Mouse (Mus musculus) ovary, postnatal 14 days (tissue): ENCODE results near the gene Dpyd.

Source experiments
- DNase-seq: peaks from one replicate; pipeline ENCODE4 v3.0.0; 2022; ENCODE audit warnings: low spot score

Dpyd gene

DNA sequence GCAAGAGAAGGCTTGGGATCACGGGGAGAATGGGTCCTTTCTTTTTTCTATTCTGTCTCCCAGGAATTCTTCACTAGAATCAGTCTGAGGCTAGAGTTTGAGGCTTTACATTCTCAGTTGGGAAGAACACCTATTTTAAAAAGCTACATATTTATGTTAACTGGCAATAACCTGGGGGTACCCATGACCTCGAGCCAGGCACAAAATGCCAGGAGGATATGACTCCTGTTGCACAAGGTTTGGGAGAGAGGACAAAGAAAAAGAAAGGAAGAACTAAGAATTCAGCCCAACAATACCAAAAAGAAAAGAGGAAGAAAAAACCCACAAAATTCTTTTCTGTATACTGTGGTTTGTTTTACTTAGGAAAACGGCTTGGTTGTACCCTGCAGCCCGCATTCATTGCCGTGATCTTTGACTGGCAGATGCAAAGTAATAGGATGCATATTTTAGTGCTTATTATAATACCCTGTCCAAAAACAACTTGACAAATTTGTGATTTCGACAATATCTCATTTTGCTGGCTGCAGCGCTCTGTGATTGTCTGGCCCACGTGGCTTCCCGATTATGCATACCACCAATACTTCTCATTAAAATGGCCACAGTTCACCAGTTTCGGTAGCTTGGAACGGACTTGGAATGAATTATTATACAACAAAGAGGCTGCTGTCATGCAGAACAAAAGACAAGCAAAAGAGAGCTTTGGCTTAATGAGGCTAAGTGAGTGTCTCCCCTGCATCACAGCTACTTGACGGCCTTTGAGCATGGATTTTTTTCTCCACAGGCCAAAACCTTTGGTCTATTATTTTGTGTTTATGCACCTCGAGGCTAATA lies 799.8 kb downstream of the Dpyd start:
- no peak for DNase-seq

DNA sequence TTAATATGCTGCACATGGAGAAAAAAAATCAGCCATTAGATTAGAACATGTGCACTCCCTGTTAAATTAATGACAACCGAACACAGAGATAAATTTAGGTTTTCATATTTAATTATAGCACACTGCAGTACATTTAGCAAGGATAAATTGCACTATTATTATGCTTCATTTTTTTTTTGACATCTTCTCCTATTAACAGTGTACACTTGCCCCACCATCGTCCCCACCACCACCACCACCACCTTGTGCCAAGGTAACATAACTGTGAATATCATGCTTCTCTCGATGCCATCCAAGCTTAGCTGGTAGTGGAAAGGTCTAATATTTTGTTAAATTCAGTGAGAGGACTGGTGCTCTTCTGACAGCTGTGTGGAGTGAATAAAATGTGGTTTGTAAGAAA lies 800.5 kb downstream of the Dpyd start:
- no peak for DNase-seq

DNA sequence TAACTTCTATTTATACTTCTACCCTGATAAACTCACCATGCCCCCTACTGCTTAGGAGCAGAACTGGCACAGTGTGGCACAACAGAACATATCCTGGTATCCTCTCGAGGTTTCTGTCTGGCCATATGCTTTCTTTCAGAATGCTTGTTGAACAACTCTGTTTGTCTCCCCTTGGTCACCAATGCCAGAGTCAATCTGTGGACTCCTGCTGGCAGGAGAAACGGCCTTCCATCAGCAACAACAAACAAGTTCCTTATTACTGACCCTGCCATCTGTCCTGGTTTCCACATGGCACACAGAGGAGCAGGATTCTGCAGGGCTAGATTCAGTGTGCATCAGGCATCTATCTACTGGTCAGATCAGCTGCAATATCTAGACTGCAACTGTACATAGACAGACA lies 807.0 kb downstream of the Dpyd start:
- no peak for DNase-seq

DNA sequence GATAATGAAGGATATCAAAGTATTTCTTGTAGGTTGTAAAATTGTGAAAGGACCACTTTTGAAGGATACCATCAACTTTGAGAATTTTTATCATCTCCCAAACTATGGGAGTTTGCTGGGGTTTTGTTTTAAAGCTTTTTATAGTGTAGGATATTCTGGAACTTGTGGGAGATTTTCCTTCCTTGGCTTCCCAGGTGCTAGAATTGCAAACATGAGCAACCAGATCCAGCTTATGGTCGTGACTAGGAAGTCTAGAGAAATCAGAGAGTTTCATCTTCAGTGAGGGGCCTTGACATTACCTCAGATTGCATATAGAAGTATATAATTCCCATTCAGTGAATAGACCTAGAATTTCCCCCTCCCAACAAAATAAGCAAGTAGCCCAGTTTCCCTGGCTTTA lies 819.2 kb downstream of the Dpyd start:
- DNase-seq: no peak

DNA sequence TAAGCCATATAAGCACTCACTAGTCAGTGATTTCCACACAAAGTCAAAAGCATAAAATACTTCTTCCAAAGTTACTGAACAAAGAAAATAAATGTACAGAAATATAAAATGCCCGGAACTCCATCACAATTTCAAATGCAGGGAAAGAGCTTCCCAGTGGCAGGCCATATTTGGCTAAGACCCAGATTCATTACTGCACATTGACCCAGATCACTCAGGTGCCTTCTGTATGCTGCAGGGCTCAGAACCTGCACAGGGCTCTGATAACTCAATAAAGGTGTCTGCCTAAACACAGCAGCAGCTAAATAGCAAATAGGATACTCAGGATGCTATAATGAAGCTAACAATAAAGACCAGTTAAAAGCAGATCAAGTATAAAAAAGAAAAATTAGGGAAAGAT lies 820.5 kb downstream of the Dpyd start:
- no peak for DNase-seq

DNA sequence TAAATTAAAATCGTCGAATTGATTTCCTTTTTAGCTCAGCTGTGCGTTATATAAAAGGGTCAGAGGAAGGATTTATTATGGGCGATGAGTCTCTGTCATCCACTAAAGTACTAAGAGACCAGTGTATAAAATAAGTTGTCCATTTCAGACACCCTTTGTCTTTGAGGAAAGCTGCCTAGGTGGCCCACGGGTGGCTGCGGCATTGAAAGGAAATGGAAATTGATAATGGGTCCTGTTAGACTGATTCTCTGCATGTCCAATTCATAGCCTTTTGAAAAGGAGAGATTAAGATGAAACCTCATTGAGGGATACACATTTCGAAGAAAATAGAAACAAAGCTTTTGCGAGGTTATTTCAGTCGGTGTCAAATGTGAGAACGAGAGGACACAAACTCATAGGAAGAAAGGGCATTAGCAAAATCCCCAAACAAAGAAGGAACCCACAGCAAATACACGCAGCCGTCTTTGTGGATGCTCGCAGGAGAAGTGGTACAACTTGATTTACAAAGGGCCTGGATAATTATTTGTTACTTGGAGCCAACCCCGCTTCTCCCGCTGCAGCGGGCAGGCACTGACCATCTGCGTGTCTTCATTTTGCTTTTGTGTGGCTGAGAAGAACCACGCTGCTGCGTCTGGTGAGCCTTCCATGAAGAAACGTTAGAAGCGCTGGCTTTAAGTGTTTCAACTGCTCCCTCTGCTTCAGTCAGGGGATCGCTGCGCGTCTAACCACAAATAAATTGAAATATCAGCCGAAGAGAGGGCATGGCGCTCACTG lies 825.6 kb downstream of the Dpyd start:
- DNase-seq: no peak

DNA sequence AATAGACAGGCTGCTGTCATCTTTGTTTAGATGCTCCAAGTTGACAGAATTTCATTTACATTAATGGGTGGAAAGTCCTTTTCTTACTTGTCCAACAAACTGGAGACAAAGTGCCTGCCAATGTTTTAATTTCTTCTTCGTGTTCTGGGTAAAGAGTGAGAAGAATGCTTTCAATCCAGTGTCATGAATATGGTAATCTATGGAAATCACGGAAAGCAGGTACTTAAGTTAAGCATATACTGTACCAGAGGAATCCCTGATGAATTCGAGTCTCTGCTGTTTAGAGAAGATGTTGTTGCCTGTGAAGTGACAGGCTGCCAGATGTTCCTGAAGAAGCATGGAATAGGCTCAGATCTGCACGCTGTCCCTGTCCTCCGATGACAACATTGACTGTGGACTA lies 835.3 kb downstream of the Dpyd start:
- no peak for DNase-seq

DNA sequence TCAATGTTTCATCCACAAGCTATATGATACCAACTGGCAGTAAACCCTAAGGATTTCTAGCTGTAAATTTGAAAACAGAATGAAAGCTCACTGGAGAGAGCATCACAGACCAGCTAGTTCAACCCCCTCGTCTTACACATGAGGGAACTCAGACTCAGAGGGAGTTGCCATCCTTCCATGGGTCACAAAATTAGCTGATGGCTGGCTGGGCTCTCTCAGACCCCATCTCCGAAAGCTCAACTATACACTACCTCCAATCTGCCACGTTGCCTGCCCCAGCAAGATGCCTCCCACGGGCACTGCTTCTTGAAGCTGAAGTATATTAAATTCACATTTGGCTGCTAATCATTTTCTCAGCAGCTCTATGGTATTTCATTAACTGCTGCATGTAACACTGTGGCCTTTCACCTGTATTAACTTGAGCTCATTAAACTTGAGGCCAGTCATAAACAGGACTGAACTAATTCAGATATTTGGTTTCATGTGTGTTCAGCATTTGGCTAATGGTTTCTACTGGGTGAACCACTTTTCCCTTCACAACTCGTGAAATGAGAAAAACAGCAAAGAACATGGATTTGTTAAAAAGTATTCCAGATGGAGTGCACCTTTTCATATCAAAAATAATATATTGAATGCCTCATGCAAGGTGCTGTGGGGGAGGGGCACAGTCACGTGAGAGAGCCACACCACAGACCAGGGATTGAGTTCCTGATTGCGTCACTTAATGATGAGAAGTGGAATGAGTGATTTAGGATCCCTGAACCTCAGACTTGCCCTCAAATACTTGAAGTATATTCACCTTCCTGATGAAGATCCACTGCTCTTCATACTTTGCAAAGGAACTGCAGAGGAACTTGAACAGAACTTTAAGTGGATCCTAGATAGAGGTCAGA lies 841.2 kb downstream of the Dpyd start:
- no peak for DNase-seq

DNA sequence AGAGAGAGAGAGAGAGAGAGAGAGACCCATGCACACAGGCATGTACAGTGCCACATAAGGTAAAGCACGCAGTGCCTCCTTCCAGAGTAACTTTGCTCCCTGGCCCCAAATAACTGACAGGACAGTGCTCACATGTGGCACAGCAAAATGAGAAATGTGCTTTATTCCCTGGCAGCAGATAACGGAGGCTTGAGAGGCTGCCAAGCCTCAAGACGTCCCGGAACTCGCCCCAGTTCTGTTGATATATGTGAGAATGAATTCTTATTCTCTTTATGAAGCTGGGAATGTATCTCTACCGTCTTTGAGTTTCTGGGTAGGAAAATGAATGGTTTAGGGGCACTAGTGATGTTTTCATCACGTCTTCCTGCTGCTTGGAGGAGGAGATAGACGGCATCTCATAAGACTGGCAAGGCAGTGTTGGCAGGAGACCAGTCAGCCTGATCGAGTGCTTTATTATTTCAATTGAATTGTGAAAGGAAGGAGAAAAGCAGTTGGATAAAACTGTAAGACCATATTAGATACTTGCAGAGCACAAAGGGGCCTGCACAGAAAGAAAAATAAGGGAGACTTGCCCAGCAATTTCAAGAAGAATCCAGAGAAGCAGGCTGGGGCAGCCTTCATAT lies 857.3 kb downstream of the Dpyd start:
- DNase-seq: no peak

DNA sequence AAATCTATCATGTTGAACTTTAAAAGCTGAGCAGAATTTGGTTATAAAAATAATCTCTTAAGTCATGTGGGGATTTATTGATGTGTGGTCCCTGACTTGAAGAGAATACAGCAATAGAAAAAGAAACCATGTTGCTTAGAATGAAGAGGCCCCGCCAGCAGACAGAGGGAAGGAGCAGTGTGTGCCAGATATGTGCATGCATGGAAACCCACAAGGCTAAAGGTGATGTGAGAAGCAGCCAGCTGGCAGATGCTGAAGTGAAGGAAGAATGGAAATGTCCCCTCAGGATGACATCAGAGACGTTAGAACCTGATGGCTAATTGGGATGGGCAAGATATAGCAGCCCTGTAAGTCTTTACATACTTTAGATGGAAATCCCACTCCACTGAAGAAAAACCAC lies 857.8 kb downstream of the Dpyd start:
- DNase-seq: no peak

DNA sequence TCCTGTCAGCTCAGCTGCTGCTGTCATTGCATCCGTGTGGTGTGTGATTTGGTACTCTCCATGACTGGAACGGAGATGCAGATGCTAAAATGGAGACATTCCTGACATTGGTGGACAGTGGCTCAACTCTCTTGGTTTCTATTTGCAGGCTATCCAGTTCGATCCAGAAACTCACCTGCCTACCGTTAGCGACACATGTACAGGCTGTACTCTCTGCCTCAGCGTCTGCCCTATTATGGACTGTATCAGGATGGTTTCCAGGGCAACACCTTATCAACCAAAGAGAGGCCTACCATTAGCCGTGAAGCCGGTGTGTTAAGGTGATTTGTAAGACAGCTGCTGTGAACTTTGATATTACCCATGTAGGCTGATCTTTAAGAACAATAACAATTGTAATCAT lies 869.4 kb downstream of the Dpyd start:
- no peak for DNase-seq

DNA sequence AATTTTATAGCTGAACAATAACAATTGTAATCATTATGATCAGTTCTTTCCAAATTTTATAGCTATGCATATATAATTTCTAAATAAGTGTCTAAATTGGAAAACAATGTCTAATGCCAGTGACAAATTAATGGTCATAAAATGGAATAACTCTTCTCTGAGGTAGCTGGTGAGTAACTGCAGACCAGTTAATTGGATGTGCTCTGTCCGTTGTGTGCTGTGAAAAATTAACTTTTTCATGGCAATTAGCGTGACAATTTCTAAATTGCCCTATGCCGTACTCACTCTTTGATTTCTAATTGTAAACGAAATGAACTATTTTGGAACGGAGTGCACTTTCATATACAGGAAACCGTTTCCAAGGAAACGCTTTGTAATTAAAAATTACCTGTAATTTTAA lies 869.8 kb downstream of the Dpyd start:
- DNase-seq: no peak

DNA sequence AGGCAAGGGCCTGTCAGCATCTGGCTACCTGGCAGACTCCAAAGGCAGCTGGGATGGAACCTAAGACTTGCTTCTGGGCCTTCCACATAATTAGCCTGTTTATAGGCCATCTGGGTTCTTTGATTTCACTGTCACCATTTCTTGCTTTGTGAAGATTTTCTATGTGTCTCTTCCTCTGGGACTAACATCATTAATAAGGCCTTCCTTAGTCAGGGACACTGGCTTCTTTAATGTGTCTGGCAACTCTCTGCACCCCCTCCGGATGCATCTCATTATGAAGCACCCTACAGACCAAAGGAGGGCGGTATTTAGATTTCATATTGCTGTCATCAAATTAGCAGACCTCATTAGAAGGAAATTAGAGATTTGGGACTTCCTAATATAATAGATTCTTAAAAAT lies 885.6 kb downstream of the Dpyd start:
- DNase-seq: no peak

DNA sequence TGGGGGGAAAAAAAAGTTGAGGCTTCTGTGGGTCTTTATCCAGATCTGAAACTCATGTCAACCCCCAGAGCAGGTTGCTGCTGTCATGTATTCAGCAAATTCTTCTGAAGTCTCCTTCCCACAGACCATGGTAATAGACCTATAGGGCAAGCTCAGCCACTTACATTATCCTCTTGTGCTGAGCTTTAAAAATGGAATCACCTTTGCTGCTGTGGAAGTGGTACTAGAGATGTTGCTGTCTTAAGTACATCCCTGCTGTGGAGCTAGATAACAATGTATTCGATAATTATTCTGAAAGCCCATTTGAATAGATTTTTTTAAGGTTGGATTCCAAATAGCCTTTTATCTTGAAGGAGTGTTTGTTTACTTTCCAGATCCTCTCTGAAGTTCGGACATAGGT lies 902.1 kb downstream of the Dpyd start:
- DNase-seq: no peak

DNA sequence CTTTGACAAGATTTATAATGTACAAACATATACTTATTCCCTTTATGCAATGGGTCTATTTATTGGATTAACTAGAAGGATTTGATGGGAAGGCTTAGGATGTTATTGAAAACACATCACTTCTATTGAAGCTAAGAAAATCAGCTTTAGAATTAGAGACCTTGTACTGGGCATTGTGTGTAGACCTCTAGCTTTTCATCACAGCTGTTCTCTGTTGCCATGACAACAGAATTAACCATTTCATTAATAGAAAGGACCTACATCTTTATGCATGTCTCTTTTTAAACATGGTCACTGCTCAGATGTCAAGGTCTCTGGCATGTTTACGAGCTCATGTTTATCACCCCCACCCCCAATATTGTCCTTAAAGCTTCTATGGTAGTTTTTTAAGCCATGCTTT lies 902.5 kb downstream of the Dpyd start:
- no peak for DNase-seq

DNA sequence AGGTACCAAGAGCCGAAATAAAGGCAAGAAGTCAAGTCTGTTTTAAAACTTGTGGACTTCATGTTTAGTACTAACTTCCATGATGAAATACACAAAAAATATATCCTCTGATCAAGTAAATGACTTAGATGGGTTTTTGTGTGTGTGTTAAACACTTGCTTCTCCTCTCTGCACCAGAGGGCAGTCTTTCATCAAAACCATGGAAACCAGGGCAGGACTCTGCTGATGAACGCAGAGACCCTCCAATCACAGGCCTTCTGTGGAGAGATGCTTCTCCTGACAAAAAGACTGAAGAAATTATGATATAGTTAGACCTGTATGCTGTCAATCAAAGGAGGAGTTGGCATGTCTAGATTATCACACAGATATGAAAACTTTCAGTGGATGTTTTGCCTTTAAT lies 905.8 kb downstream of the Dpyd start:
- DNase-seq: no peak
